Mouse (Mus musculus): ENCODE data around the gene Akr1a1. TPM values are rescaled to one million over a fixed set of nuclear protein-coding genes. Genes with fewer than 3 reads are reported as not detected.

Gene Akr1a1
- polyA plus RNA-seq, 1 experiment from 2014 or later: 663 TPM

DNA sequence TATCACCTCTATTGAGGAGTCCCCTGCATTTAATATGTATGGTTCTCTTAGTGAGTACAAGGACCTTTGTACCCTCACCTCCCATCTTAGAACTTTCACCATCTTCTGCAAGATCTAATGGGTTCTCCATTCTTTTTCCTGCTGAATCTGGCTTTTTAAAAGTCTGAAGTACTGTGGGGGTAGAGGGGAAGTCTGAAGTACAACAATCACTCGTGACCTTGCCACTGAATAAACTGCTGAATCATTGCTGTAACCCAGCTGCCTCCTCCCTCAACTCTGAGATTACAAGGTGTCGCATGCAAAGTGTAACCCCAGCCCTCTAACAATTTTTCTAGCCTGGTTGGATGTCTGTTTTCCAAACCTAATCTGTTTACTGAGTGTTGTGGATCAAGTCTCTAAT lies 3.6 kb upstream of the Akr1a1 start:
- Histone ChIP-seq H3K27me3 (replicated peaks; ENCODE audit: low read depth, poor library complexity, severe bottlenecking) (no peaks in the 10 kb centered on the region), H3K27ac (replicated peaks) (no peak overlapping the region), H3K4me3 (no peak overlapping the region), H3K4me1 (peaks cover 14% of the 10 kb centered on the region), H3K36me3 (replicated peaks) (peaks cover 1% of the 10 kb centered on the region; the same call in 1 of the 2 replicates), H3K9me3 (no peaks in the 10 kb centered on the region)
- 60% methylated on average over 2 of the region's 2 CpGs for WGBS
- DNase-seq (ENCODE audit: low spot score): no peak

DNA sequence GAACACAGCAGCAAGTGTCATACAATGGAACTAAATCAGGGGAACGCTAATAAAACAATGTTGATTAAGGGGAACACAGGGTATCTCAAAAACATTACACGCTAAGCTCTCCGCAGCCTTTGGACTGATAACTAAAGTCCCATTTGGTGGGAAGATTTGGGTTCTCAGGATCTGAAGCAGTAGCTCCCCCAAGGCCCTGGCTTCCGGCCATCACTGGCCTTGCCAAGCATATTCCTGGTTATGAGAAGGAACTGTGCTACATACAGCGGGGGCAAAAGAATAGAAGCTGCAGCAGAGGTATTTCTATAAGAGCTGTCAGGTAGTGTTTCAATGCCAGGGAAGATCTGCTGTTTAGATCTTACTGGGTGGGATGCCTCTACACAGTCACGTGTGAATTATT lies 1.7 kb upstream of the Akr1a1 start:
- Histone ChIP-seq H3K4me3 (no peak overlapping the region), H3K9me3 (no peaks in the 10 kb centered on the region), H3K27ac (replicated peaks) (no peak overlapping the region), H3K27me3 (replicated peaks; ENCODE audit: low read depth, poor library complexity, severe bottlenecking) (no peaks in the 10 kb centered on the region), H3K36me3 (replicated peaks) (peaks cover 20% of the 10 kb centered on the region), H3K4me1 (peaks cover 24% of the 10 kb centered on the region)
- WGBS: 91% methylated on average over 6 of the region's 6 CpGs
- DNase-seq (ENCODE audit: low spot score): no peak

DNA sequence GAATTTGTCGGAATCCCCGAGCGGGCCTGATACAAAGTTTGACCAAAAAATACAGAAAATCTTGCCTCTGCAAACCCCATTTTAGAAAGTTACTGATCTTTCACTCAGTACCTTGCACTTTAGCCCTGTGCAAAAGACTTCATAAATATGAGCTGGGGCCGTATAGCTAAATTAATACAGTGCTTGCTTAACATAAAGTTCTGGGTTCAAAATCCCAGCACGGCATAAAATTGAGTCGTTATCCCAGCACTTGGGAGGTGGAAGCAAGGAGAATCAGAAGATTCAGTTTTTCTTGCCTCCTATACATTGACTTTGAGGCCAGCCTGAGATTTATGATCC lies 286 bp upstream of the Akr1a1 start:
- H3K27me3 ChIP-seq (replicated peaks; ENCODE audit: low read depth, poor library complexity, severe bottlenecking): no peaks in the 10 kb centered on the region
- no peaks in the 10 kb centered on the region for H3K9me3 ChIP-seq
- no peak for DNase-seq (ENCODE audit: low spot score)
- peak overlapping the region; percentile 74 for H3K4me3 ChIP-seq
- 9% methylated on average over 6 of the region's 6 CpGs for WGBS
- H3K27ac ChIP-seq (replicated peaks): peak overlapping the region; percentile 94
- peaks cover 34% of the 10 kb centered on the region for H3K36me3 ChIP-seq (replicated peaks)
- H3K4me1 ChIP-seq: peaks cover 33% of the 10 kb centered on the region

DNA sequence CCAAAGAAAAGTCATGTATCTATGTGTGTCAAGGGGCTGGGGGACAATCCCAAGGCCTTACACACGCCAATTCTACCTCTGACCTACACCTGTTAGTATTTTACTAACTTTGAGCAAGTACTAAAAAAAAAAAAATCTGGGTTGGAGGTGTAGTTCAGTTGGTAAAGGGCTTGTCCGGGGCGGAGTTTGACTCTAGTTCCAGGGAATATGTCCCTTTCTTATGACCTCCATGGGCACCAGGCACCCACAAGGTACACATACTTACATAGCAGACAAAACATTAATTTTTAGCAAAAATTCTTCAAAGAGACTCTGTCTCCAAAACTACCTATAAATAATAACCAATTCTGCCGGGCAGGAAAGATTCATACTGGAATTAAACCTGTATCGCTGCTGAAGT lies 1.1 kb downstream of the Akr1a1 start:
- H3K4me3 ChIP-seq: peak overlapping the region; percentile 74
- H3K36me3 ChIP-seq (replicated peaks): peaks cover 48% of the 10 kb centered on the region
- no peaks in the 10 kb centered on the region for H3K27me3 ChIP-seq (replicated peaks; ENCODE audit: low read depth, poor library complexity, severe bottlenecking)
- no peaks in the 10 kb centered on the region for H3K9me3 ChIP-seq
- peaks cover 29% of the 10 kb centered on the region for H3K4me1 ChIP-seq
- no peak for DNase-seq (ENCODE audit: low spot score)
- H3K27ac ChIP-seq (replicated peaks): peak overlapping the region; percentile 94
- WGBS: 43% methylated on average over 5 of the region's 5 CpGs

DNA sequence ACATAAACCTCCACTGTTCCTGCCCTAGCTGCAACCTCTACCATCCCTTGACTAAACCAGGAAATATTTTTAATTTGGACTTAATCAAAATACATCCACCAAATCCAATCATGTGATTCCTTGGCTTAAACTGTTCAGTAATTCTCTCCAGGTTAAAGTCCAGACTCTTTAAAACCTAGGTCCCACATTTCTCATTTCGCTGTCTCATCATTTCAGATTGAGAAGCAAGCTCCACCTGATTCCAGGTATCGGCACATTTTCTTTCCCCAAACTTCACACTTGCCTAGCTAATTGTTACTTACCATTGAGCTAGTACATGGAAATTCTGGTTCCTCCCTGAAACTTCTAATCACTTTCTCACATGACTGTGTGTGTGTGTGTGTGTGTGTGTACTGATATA lies 2.1 kb downstream of the Akr1a1 start:
- H3K27ac ChIP-seq (replicated peaks): no peak overlapping the region
- no peaks in the 10 kb centered on the region for H3K9me3 ChIP-seq
- no peak for DNase-seq (ENCODE audit: low spot score)
- H3K4me1 ChIP-seq: peaks cover 29% of the 10 kb centered on the region
- WGBS: 95% methylated on average over 2 of the region's 2 CpGs
- H3K27me3 ChIP-seq (replicated peaks; ENCODE audit: low read depth, poor library complexity, severe bottlenecking): no peaks in the 10 kb centered on the region
- peak overlapping the region; percentile 74 for H3K4me3 ChIP-seq
- peaks cover 58% of the 10 kb centered on the region for H3K36me3 ChIP-seq (replicated peaks)

DNA sequence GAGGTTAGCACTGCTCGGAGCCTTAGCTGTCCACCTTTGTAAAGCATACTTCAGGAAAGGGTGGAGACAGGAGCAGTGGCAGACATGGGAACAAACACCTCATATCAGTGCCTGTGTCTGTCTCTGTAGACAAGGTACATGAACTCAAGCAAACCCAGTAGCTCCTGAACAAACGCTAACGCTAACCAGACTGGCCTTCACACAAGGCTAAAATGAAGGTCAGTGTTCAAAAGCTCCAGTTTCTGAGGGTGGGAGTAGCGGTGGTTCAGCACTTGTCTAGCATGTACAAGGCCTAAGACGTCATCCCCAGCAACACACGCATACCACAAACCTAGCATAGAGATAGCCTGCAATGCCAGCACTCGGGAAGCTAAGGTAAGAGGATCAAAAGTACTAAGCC lies 5.9 kb downstream of the Akr1a1 start:
- peaks cover 26% of the 10 kb centered on the region for H3K4me1 ChIP-seq
- H3K4me3 ChIP-seq: no peak overlapping the region
- no peaks in the 10 kb centered on the region for H3K9me3 ChIP-seq
- no peaks in the 10 kb centered on the region for H3K27me3 ChIP-seq (replicated peaks; ENCODE audit: low read depth, poor library complexity, severe bottlenecking)
- WGBS: 93% methylated on average over 7 of the region's 7 CpGs
- H3K36me3 ChIP-seq (replicated peaks): peaks cover 94% of the 10 kb centered on the region
- H3K27ac ChIP-seq (replicated peaks): no peak overlapping the region
- no peak for DNase-seq (ENCODE audit: low spot score)

DNA sequence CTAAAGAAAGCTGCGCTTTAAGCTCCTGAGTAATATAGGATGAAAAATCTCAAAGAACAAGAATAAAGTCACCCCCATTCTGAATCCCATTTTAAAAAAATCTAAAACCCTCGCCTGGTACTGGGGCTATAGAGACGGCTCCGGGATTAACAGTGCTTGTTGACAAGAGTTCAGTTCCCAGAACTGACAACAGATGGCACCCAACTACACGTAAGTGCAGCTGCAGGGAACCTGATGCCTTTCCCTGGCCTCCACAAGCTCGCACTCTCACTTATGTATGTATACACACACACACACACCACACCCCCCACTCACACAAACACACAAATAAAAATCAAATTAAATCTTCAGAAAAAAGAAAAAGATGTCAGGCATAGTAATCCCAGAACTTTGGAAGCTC lies 7.2 kb downstream of the Akr1a1 start:
- WGBS: 71% methylated on average over 6 of the region's 6 CpGs
- H3K4me1 ChIP-seq: peaks cover 15% of the 10 kb centered on the region
- peaks cover 99% of the 10 kb centered on the region for H3K36me3 ChIP-seq (replicated peaks)
- no peaks in the 10 kb centered on the region for H3K9me3 ChIP-seq
- DNase-seq (ENCODE audit: low spot score): no peak
- no peak overlapping the region for H3K4me3 ChIP-seq
- no peaks in the 10 kb centered on the region for H3K27me3 ChIP-seq (replicated peaks; ENCODE audit: low read depth, poor library complexity, severe bottlenecking)
- no peak overlapping the region for H3K27ac ChIP-seq (replicated peaks)

DNA sequence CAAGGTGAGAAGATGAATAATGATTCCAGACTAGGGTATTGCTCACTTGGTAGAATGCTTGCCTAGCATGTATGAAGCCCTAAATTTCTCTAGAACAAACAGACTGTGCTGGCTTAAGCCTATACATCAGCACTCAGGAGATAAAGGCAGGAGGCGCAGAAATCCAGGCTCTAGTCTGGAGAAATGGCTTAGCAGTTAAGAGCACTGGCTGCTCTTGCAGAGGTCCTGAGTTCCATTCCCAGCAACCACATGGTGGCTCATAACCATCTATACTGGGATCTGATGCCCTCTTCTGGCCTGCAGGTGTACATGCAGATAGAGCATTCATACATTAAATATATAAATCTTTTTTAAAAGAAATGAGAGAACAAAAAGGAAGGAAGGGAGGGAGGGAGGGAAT lies 9.4 kb downstream of the Akr1a1 start:
- H3K36me3 ChIP-seq (replicated peaks): peaks cover 99% of the 10 kb centered on the region
- WGBS: 100% methylated on average over 1 of the region's 1 CpGs

DNA sequence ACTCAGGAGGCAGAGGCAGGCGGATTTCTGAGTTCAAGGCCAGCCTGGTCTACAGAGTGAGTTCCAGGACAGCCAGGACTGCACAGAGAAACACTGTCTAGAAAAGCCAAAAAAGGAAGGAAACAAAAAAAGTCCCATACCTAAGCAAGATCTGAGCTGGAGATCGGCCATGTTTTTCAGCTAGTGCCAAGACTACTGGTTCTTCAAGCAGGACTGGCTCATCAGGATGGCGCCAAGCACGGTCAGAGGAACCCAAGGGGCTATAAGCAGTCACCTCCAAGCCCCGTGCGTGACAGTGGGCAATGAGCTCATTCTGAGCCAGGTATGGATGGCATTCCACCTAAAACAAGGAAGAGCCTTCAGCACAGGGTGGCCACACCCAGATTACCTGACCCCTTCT lies 12.7 kb downstream of the Akr1a1 start:
- H3K27me3 ChIP-seq (replicated peaks; ENCODE audit: low read depth, poor library complexity, severe bottlenecking): no peaks in the 10 kb centered on the region
- H3K36me3 ChIP-seq (replicated peaks): peaks cover 99% of the 10 kb centered on the region
- H3K27ac ChIP-seq (replicated peaks): no peak overlapping the region
- H3K9me3 ChIP-seq: no peaks in the 10 kb centered on the region
- no peaks in the 10 kb centered on the region for H3K4me1 ChIP-seq
- no peak for DNase-seq (ENCODE audit: low spot score)
- WGBS: 94% methylated on average over 6 of the region's 6 CpGs
- H3K4me3 ChIP-seq: no peak overlapping the region

More for the DNA sequence above, 9.4 kb downstream of the Akr1a1 start:
- H3K27ac ChIP-seq (replicated peaks): no peak overlapping the region
- 0 out of 2 replicates have a peak, but pooled peaks cover 4% of the 10 kb centered on the region for H3K4me1 ChIP-seq
- H3K27me3 ChIP-seq (replicated peaks; ENCODE audit: low read depth, poor library complexity, severe bottlenecking): no peaks in the 10 kb centered on the region
- H3K9me3 ChIP-seq: no peaks in the 10 kb centered on the region
- DNase-seq (ENCODE audit: low spot score): no peak
- no peak overlapping the region for H3K4me3 ChIP-seq

DNA sequence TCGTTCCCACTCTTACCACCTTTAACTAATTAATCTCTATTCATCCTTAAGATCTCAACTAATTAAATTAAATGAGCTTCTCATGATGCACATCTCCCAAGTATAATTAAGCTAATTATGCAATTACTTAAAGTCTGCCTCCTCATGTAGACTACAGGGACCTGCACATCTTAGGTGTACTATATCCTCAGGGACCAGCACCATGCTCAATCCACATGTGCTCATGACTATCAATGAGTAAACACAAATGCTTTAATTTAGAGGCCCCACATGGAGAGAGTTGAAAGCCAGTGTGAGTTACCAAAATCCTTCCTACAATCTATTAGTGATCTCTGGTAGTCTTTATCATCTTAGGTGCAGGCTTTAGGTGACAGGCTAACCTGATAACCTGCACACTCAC lies 16.3 kb downstream of the Akr1a1 start:
- H3K4me3 ChIP-seq: no peak overlapping the region
- WGBS: 93% methylated on average over 1 of the region's 1 CpGs
- no peak for DNase-seq (ENCODE audit: low spot score)
- H3K27ac ChIP-seq (replicated peaks): no peak overlapping the region
- no peaks in the 10 kb centered on the region for H3K27me3 ChIP-seq (replicated peaks; ENCODE audit: low read depth, poor library complexity, severe bottlenecking)
- H3K36me3 ChIP-seq (replicated peaks): peaks cover 86% of the 10 kb centered on the region
- no peaks in the 10 kb centered on the region for H3K4me1 ChIP-seq
- no peaks in the 10 kb centered on the region for H3K9me3 ChIP-seq

DNA sequence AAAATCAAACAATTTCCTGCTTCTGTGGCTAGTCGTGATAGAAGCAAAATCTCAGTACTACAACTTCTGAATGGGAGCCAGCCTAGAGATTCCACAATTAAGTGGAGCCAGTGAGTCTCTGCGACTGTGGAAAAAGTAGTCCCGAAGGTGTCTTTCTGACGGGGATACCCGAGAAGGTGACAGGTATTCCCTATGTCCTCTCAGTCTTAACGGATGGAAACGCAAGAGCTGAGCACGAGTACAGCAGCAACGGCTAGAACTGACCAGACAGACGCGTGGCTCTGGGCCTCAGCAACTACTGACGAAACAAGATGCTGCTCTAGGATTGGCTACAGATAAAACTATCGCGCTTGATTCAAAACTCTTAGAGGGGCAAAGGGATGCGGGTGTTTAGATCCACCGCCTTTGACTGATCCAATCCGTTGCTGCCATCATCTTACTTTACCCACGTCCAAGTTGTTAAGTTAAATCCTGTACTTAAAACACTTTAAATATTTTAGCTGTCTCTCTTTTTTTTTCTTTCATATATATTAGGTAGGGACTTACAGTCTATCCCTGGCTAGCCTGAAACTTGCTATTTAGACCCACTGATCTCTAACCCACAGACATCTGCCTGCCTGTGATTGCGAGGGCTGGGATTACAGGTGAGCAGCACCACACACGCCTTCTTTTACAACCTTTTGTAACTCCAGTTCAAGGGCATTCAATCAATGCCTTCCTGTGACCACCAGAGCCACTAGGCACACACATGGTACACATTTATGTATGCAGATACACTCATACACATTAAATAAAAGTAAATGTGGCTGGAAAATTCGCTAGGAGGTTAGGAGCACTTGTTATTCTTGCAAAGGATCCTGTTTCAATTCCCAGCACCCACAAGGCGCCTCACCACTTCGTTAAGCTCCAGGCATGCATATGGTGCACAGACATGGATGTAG lies 23.5 kb downstream of the Akr1a1 start, which contains the start of gene Nasp:
TSS of gene Nasp (minus strand) at position 220 of the 941 bp plus-strand sequence.
- H3K4me3 ChIP-seq: peak within 1 kb of the TSS; percentile 99
- WGBS: 8% methylated on average over 23 of the region's 23 CpGs
- H3K4me1 ChIP-seq: peaks cover 16% of the 10 kb centered on the region
- no peaks in the 10 kb centered on the region for H3K9me3 ChIP-seq
- no peaks in the 10 kb centered on the region for H3K27me3 ChIP-seq (replicated peaks; ENCODE audit: low read depth, poor library complexity, severe bottlenecking)
- H3K27ac ChIP-seq (replicated peaks): peak within 1 kb of the TSS; percentile 99
- DNase-seq (ENCODE audit: low spot score): peak; percentile 86
- H3K36me3 ChIP-seq (replicated peaks): peaks cover 40% of the 10 kb centered on the region

DNA sequence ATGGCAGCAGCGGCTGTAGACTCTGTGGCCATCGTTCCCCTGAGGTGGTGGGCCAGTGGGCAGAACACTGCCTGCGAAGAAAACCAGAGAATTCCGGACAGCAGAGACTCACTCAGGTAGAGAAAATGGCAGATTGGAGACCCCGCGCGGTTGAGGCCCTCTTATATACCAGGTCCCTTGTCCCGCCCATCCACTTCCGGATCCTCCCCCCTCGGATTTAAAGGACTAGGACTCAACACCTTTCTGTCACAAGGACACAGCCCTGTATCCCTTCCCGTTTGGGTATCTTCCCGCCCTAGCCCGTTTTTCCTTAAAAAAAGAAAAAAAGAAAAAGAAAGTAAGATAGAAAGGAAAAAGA lies 24.1 kb downstream of the Akr1a1 start:
- H3K9me3 ChIP-seq: no peaks in the 10 kb centered on the region
- H3K27ac ChIP-seq (replicated peaks): peak overlapping the region; percentile 99
- H3K27me3 ChIP-seq (replicated peaks; ENCODE audit: low read depth, poor library complexity, severe bottlenecking): no peaks in the 10 kb centered on the region
- H3K4me3 ChIP-seq: peak overlapping the region; percentile 99
- peak; percentile 93 for DNase-seq (ENCODE audit: low spot score)
- H3K4me1 ChIP-seq: peaks cover 16% of the 10 kb centered on the region
- under 1% methylated on average over 13 of the region's 13 CpGs for WGBS
- peaks cover 40% of the 10 kb centered on the region for H3K36me3 ChIP-seq (replicated peaks)

DNA sequence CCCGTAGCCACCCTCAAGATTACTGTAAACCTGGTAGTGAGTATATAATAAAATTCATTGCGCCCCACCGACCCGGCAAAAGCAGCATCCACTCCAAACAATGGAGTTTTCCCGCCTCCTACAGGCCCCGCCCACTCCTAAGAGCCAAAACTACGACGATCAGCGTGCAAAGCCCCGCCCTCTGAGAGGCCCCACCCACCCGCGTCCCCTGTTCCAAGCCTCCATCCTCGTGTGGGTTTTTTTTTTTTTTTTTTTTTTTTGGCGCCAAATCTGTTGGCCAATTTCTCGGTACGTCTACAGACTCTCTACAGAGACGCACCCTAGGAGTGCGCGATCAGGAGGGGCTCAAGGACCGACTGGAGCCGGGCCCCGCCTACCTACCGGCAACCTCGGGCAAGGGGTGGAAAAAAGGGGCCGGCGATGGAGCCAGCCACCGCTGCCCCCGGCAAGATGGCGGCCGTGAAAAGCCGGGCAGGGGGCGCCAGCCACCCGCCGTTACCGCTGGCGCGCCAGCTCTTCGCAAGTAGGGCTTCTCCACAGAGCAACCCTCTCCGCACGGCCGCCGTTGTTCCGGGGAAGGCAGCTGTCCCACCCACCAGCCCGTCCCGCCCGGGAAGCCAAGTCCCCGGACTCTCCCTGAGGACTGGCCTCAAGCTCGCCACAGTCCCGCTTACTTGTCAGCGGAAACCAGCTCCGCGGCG lies 24.7 kb downstream of the Akr1a1 start:
- no peaks in the 10 kb centered on the region for H3K27me3 ChIP-seq (replicated peaks; ENCODE audit: low read depth, poor library complexity, severe bottlenecking)
- WGBS: under 1% methylated on average over 52 of the region's 53 CpGs
- peak overlapping the region; percentile 99 for H3K27ac ChIP-seq (replicated peaks)
- H3K4me3 ChIP-seq: peak overlapping the region; percentile 99
- peaks cover 40% of the 10 kb centered on the region for H3K36me3 ChIP-seq (replicated peaks)
- peak; percentile 96 for DNase-seq (ENCODE audit: low spot score)
- peaks cover 16% of the 10 kb centered on the region for H3K4me1 ChIP-seq
- H3K9me3 ChIP-seq: no peaks in the 10 kb centered on the region

Data from embryonic facial prominence, embryonic 10.5 days (tissue).